Mouse (Mus musculus): ENCODE data around the gene Birc5.

GRCm38 (mm10) chr11:117801650-117802049 lies 47.4 kb upstream of the Birc5 start:
- TF ChIP-seq CTCF (IDR thresholded peaks at IDR 0.05; ENCODE audit: extremely low read depth, insufficient read length, insufficient replicate concordance, low read depth, low read length) (no peak), POLR2A (IDR thresholded peaks at IDR 0.05; ENCODE audit: low read depth, low read length) (no peak)
